Mouse (Mus musculus) mesoderm, embryonic 11.5 days (tissue): ENCODE data around the gene Ccser1.
"Not testable (repeated sequence)": the region's sequence is repeated elsewhere in the genome, so short reads cannot be mapped to it uniquely, and the experiment has no call there.

Experiments used
- DNase-seq: peaks from one replicate; pipeline ENCODE4 v3.0.0-alpha.2; 2012; ENCODE audit warnings: low read depth, low spot score

Ccser1 gene

DNA sequence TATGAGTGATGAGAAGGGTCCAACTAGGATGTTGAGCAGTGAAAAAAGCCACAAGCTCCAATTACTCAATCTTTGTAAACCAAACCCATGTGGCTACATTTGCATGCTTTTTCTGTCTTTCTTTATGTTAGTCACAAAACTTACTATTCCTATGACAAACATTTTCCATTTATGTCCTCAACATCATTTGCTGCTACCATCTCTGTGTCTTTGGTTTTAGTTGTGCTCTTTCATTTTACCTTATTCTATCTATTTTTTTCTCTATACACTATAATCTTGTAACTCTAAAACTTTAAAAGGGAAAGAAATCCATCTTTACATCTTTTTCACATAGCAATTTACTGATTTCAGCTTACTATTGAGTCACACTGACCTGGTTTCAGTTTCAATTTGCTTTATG is 834.2 kb downstream of the Ccser1 start:
- no peak for DNase-seq

DNA sequence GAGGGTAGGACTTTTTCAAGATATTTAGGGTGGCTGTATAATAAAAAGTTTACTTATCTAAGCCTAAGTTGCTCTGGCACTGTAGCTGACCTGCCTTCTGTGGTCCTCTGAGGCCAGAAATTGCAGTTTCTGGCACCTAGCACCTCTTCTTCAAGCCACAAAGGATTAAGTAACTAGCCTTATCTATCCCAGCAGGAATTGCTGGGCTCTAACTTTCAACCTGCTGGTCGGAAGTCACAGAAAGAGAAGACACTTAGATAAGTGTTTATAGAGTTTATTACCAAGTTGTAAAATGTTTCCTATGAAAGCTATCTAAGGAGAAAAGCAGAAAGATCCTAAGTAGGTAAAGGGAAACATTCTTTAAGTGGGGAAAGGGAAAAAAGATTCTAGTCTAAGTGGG is 864.3 kb downstream of the Ccser1 start:
- no peak for DNase-seq

DNA sequence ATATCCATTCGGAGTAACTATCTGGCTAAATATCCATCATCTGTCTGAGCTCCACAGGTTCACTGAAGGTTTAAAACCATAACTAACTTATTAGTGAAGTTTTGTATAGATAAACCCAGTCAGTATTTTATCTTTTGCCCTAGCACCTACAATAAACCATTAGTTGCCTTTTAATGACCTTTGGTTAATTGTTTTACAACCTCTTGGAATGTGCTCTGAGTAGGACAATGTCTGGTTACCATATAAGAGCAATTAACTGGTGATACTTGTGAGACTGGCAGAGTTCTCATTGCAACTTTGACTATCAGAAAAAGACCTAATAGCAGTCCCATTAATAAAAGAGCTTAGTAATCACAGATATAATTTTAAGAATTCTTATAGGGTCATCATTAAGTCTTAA is 864.9 kb downstream of the Ccser1 start:
- not testable (repeated sequence) for DNase-seq

- no peak for DNase-seq
Measured at GRCm38 (mm10) chr6:62055276-62055675, 875.2 kb downstream of the Ccser1 start.

GRCm38 (mm10) chr6:62066363-62067023 is 886.4 kb downstream of the Ccser1 start:
- peak; percentile 4 for DNase-seq

GRCm38 (mm10) chr6:62067024-62067380 is 886.9 kb downstream of the Ccser1 start:
- DNase-seq = no peak

- no peak for DNase-seq
Measured at GRCm38 (mm10) chr6:62105464-62105863, 925.3 kb downstream of the Ccser1 start.

DNA sequence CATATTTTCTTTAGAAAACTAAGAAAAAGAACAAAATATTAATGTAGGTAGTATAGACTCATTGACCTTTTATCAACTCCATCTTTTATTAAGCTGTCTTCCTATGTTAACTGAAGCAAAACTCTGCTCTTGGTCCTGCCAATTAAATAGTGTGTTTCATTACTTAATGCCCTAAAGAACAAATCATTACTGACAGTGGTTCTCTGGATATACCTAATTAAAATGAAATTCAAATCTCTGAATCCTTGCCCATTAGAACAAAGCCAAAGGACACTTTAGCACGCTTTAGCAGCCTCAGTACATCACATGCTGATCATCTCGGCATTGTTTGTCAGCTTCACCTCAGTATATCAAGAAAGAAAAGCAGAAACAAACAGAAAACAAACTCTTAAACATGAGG is 952.4 kb downstream of the Ccser1 start:
- no peak for DNase-seq

DNA sequence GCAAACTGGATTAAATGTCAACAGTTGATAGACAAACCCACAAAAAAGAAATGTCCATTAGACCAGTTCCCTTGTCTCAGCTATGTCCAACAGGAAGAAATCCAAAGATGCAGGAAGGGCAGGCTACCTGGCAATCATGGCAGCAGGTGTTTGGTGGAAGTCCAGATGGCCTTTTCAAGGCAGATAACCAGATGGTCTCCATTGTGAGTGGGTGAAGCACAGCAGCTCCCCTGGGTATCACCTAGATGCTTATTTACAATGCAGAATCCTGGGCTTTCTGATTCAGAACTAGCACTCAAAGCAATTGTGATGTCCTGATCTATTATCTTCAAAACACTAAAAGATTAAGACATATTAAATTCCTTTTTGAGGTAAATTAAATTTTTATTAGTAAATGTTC is 980.2 kb downstream of the Ccser1 start:
- DNase-seq = peak; percentile 2

DNA sequence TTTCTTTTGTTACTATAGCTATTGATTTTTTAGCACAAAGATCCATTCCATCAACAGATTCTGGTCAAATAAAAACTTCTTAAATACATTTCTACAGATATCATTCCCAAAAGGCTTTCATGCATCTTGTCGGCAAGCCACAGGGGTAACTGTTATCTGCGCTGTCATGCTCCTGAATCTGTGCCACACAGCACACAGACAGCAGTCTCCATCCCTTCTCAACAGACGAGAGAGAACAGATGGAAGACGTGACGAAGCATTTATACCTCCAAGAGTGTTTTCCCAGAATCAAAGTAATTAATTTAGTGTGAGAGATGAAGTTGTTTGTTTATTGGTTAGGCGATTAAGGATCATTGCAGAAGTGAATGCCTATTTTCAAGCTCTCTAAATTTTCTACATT is 982.5 kb downstream of the Ccser1 start:
- no peak for DNase-seq

- peak; percentile 56 for DNase-seq
Measured at GRCm38 (mm10) chr6:62163826-62164225, 983.7 kb downstream of the Ccser1 start.

DNA sequence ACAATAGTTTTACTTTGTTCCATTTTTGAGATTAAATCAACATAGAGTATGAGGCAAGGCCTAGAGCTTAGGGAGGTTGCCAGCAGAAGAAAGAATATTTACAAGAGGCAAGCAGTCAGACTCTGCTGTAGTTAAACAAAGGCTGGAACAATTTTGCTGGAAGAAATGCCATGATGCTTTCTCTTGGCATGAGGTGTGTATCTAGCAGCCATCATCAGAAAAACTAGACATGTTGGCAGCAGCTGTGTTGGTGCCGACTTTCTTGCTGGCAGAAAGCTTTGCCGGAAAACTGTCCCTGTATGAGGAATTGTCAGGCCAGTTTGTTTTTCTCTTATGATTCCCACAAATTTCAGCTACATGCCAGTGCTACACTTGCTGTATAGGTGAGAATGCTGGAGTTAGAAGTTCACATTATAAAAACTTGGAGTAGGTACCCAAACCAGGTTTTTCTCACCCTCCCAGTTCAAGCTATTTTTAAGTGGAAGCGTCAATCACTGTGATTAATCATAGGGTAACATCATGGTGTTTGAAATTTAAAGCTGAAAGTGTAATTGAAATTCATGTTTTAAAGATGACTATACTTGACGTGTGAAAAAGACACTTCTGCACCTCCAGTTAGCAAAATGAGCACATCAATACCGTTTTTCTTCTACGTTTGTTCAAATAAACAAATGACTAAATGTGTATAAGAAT is 1016.5 kb downstream of the Ccser1 start:
- DNase-seq = no peak

- DNase-seq = no peak
Measured at GRCm38 (mm10) chr6:62198768-62199167, 1018.6 kb downstream of the Ccser1 start.

GRCm38 (mm10) chr6:62205013-62205412 is 1024.9 kb downstream of the Ccser1 start:
- DNase-seq = peak; percentile 37

GRCm38 (mm10) chr6:62221856-62222255 is 1041.7 kb downstream of the Ccser1 start:
- no peak for DNase-seq

DNA sequence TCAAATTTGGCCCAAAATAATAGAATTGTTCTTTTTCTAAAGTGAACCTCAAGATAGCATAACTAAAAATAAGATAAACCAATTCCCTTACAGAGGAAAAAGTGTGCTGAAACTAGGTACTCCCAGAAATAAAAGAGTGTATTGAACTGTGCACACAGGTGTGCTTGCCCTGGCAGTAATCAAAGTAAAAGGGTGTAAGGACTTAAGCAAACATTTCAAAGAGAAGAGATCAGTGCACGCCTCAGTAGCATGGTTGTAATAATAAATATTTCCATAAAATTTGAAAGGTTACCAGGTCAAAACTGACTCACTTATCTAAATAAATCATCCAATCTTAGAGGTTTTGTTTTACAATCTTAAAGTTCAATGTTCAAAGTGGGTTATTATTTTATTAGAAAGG is 1083.8 kb downstream of the Ccser1 start:
- DNase-seq = no peak

GRCm38 (mm10) chr6:62264525-62264924 is 1084.4 kb downstream of the Ccser1 start:
- DNase-seq = no peak

- no peak for DNase-seq
Measured at GRCm38 (mm10) chr6:62281256-62281655, 1101.1 kb downstream of the Ccser1 start.

DNA sequence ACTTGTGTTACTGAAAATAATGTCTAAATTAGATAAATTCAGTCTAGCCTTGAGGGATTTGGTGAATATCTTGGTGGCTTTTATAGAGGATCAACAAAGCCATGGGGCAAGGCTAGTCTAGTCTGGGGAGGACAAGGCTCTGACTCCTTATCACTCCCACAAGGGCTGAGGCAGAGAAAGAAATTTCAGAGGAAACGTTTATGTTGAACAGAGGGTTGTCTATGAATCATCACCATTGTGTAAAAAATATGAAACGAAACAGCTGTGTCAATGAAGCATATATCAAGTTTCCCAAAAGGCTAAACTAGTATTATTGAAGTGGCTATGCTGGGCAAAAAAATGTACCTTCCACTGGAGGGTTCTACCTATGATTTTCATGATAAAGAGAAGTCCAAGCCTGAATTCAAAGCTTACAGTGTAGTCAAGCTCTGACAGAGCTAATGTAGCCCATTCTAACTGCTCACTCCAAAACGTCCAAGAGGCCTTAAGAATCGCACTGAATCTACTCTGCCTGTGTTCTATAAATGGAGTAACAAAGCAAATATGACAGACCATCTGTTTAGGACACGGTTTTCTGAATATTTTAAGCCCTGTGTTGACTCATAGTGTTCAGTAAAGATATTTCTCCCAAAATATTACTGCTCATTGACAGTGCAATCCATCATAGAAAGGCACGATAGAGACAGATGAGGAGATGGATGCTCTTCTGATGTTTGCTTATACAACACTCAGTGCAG is 1121.6 kb downstream of the Ccser1 start:
- DNase-seq = no peak

- no peak for DNase-seq
Measured at GRCm38 (mm10) chr6:62318627-62319026, 1138.5 kb downstream of the Ccser1 start.

- DNase-seq = no peak
Measured at GRCm38 (mm10) chr6:62340319-62340718, 1160.2 kb downstream of the Ccser1 start.

DNA sequence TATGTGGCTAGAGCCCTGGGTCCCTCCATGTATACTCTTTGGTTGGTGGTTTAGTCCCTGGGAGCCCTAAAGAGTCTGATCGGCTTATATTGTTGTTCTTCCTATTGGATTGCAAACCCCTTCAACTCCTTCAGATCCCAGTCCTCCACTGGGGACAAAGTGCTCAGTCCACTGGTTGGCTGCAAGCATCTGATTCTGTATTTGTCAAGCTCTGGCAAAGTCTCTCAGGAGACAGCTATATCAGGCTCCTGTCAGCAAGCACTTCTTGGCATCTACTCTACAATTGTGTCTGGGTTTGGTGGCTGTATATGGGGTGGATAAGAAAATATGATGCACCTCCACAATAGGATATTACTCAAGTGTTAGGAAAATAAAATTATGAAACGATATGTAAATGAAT is 1187.7 kb downstream of the Ccser1 start:
- DNase-seq = no peak
